Mouse (Mus musculus): Measurements from ENCODE around the gene Rbm39. TPM values are rescaled to one million over a fixed set of nuclear protein-coding genes. Genes with fewer than 3 reads are reported as not detected.
A peak's percentile ranks its signal among the peaks of the same experiment; 100 is the strongest.

Rbm39 gene
- polyA plus RNA-seq (2012; rRNA removed): 133 and 188 TPM in 2 replicates

DNA sequence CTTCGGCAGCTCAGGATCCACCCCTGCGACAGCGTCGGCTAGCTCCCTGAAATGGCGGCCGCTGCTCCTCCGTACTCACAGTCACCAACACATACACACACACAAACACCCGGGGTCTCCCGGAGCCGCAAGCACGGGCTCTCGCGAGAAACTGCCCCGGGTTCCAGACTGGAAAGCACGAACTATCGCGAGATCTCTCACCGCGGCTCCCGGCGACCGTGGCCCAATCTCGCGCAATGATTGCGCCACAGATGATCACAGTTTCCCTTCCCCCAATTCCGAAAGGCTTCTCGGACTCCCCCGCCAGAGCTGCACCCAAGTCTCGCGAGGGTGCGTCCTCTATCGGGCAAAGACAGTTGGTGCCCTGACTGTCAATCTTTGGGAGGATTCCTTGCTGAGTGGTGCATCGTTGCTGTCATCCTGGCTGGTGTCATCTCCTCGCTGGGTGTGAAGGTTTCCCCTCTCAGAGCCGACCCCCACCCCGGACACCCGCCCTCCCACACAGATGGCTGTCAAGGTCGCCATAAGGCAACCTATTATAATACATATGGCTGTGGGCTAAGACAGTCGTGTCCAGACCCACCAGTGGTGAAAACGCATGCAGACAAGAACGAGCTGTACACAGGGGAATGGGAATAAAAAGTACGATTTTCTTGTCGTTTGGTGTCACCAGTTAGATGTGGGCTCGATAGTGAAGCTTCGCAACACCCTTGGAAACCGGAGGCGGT, at the start of gene Rbm39:
TSS of gene Rbm39 (minus strand) at position 145 of the 728 bp plus-strand sequence.
- peak; percentile 100 for DNase-seq (ENCODE audit: low read depth)
- TF ChIP-seq CTCF (IDR thresholded peaks at IDR 0.05; ENCODE audit: borderline replicate concordance, extremely low read depth, insufficient read depth, insufficient read length) (peak; percentile 52), POLR2A (IDR thresholded peaks at IDR 0.05; ENCODE audit: borderline replicate concordance, extremely low read depth, insufficient read depth, insufficient read length, poor library complexity, severe bottlenecking) (peak; percentile 88; the same call in 1 of the 2 replicates)

DNA sequence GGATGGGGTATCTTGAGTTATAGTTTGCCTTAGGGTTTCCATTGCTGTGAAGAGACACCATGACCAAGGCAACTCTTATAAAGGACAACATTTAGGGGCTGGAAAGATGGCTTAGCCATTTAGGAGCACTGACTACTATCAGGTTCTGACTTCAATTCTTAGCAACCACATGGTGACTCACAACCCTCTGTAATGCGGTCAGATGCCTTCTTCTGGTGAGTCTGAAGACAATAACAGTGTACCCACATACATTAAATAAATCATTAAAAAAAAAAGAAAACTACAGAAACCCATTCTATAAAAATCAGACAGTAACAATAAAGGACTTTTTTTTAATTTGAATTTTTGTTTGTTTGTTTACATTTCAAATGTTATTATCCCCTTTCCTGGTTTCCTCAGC, 49.1 kb upstream of the Rbm39 start:
- TF ChIP-seq CTCF (IDR thresholded peaks at IDR 0.05; ENCODE audit: borderline replicate concordance, extremely low read depth, insufficient read depth, insufficient read length) (no peak), POLR2A (IDR thresholded peaks at IDR 0.05; ENCODE audit: borderline replicate concordance, extremely low read depth, insufficient read depth, insufficient read length, poor library complexity, severe bottlenecking) (no peak)
- no peak for DNase-seq (ENCODE audit: low read depth)

GRCm38 (mm10) chr2:156227689-156228088, 47.7 kb upstream of the Rbm39 start:
- TF ChIP-seq CTCF (IDR thresholded peaks at IDR 0.05; ENCODE audit: borderline replicate concordance, extremely low read depth, insufficient read depth, insufficient read length) (no peak), POLR2A (IDR thresholded peaks at IDR 0.05; ENCODE audit: borderline replicate concordance, extremely low read depth, insufficient read depth, insufficient read length, poor library complexity, severe bottlenecking) (no peak)
- no peak for DNase-seq (ENCODE audit: low read depth)

GRCm38 (mm10) chr2:156224043-156224442, 44.0 kb upstream of the Rbm39 start:
- DNase-seq (ENCODE audit: low read depth): no peak
- no peak for TF ChIP-seq POLR2A (IDR thresholded peaks at IDR 0.05; ENCODE audit: borderline replicate concordance, extremely low read depth, insufficient read depth, insufficient read length, poor library complexity, severe bottlenecking)
- TF ChIP-seq CTCF (IDR thresholded peaks at IDR 0.05; ENCODE audit: borderline replicate concordance, extremely low read depth, insufficient read depth, insufficient read length): no peak

DNA sequence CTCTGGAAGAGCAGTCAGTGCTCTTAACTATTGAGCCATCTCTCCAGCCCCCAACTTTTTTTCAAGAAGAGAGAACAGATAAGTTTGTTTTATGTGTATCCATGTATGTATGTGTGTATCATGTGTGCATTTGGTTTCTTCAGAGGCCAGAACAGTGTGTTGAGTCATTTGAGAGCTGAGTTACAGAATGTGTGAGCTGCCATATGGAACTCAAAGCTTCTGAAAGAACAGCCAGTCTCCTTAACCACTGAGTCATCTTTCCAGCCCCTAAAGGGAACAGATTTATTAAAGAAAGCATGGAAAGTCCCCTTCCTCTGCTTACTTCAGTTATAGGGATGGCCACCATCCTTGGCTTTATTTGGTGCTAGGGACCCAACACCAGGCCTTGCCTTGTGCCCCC, 42.1 kb upstream of the Rbm39 start:
- DNase-seq (ENCODE audit: low read depth): peak; percentile 5
- TF ChIP-seq CTCF (IDR thresholded peaks at IDR 0.05; ENCODE audit: borderline replicate concordance, extremely low read depth, insufficient read depth, insufficient read length) (no peak), POLR2A (IDR thresholded peaks at IDR 0.05; ENCODE audit: borderline replicate concordance, extremely low read depth, insufficient read depth, insufficient read length, poor library complexity, severe bottlenecking) (no peak)

GRCm38 (mm10) chr2:156217786-156218185, 37.7 kb upstream of the Rbm39 start:
- TF ChIP-seq POLR2A (IDR thresholded peaks at IDR 0.05; ENCODE audit: borderline replicate concordance, extremely low read depth, insufficient read depth, insufficient read length, poor library complexity, severe bottlenecking): no peak
- no peak for TF ChIP-seq CTCF (IDR thresholded peaks at IDR 0.05; ENCODE audit: borderline replicate concordance, extremely low read depth, insufficient read depth, insufficient read length)
- peak; percentile 41 for DNase-seq (ENCODE audit: low read depth)

DNA sequence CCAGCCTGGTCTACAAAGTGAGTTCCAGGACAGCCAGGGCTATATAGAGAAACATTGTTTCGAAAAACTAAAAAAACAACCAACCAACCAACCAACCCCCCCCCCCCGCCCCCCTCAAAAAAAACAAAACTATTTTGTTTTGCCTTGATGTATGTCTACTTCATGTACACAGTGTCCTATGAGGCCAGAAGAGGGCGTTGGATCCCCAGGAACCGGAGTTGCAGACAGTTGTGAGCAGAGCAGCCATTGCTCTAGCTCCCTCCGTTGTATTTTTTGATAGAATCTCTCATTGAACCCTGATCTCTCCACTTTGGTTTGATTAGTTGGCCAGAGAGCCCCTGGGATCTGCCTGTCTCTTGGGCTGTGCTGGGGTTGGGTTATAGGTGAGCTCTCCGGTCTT, 23.9 kb upstream of the Rbm39 start:
- DNase-seq (ENCODE audit: low read depth): no peak
- no peak for TF ChIP-seq CTCF (IDR thresholded peaks at IDR 0.05; ENCODE audit: borderline replicate concordance, extremely low read depth, insufficient read depth, insufficient read length)
- TF ChIP-seq POLR2A (IDR thresholded peaks at IDR 0.05; ENCODE audit: borderline replicate concordance, extremely low read depth, insufficient read depth, insufficient read length, poor library complexity, severe bottlenecking): no peak

DNA sequence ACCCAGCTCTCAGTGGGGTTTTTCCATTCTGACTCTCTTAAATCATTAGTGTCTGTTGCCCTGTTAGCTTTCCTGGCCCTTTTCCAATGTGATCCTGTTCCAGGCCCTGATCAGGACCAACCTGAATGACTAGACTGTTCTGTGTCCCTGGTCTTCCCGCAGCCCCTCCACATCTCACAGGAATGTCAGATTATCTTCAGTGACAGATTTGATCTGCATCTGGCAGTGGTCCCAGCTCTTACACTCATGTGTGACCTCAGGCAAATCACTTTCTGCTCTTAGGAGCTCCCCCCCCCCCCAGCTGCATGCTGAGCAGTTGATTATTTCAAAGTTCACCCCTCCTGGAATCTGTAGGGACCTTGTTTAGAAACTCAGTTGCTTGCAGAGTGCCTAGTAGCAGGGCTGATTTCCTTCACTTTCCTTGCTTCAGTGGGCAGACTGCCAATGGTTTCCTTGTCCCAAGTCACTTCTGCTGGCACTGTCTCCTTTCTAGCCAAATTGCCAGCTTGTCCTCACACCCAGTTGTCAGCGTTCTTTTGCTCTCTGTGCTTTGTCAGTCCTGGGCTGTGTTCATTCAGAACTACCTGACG, 22.9 kb upstream of the Rbm39 start:
- TF ChIP-seq POLR2A (IDR thresholded peaks at IDR 0.05; ENCODE audit: borderline replicate concordance, extremely low read depth, insufficient read depth, insufficient read length, poor library complexity, severe bottlenecking): no peak
- TF ChIP-seq CTCF (IDR thresholded peaks at IDR 0.05; ENCODE audit: borderline replicate concordance, extremely low read depth, insufficient read depth, insufficient read length): no peak
- peak; percentile 92 for DNase-seq (ENCODE audit: low read depth)

DNA sequence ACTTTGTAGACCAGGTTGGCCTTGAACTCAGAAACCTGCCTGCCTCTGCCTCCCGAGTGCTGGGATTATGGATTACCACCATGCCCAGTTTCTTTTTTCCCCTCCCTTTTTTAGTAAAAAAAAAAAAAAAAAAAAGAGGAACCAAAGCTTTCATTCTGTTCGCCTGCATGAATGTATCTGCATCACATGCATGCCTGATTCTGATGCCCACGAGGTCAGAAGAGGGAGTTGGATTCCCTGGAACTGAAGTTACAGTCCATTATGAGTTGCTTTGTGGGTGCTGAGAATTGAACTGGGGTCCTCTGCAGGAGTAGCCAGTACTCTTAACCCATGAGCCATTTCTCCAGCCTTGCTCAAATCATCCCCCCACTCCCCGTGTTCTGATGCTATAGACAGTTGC, 21.4 kb upstream of the Rbm39 start:
- TF ChIP-seq CTCF (IDR thresholded peaks at IDR 0.05; ENCODE audit: borderline replicate concordance, extremely low read depth, insufficient read depth, insufficient read length): no peak
- TF ChIP-seq POLR2A (IDR thresholded peaks at IDR 0.05; ENCODE audit: borderline replicate concordance, extremely low read depth, insufficient read depth, insufficient read length, poor library complexity, severe bottlenecking): no peak
- DNase-seq (ENCODE audit: low read depth): no peak

- peak; percentile 64 for DNase-seq (ENCODE audit: low read depth)
- no peak for TF ChIP-seq POLR2A (IDR thresholded peaks at IDR 0.05; ENCODE audit: borderline replicate concordance, extremely low read depth, insufficient read depth, insufficient read length, poor library complexity, severe bottlenecking)
Observed at GRCm38 (mm10) chr2:156199944-156200343, 19.9 kb upstream of the Rbm39 start.

- DNase-seq (ENCODE audit: low read depth): peak; percentile 14
- TF ChIP-seq CTCF (IDR thresholded peaks at IDR 0.05; ENCODE audit: borderline replicate concordance, extremely low read depth, insufficient read depth, insufficient read length): no peak
- no peak; the same call in 1 of the 2 replicates for TF ChIP-seq POLR2A (IDR thresholded peaks at IDR 0.05; ENCODE audit: borderline replicate concordance, extremely low read depth, insufficient read depth, insufficient read length, poor library complexity, severe bottlenecking)
Observed at GRCm38 (mm10) chr2:156197129-156197911, 17.3 kb upstream of the Rbm39 start.
